Mouse (Mus musculus) Patski (cell line): Measurements from ENCODE around the gene Adcy6. TPM values are rescaled to one million over a fixed set of nuclear protein-coding genes. Genes with fewer than 3 reads are reported as not detected.

Source experiments
- ATAC-seq: fragments of 100-300 bp; one replicate; pipeline ENCODE4 v1.8.0; 2021
- CTCF ChIA-PET: fragments of 350-600 bp; sonication (Branson Sonifier 250); formaldehyde crosslinking; loops from one replicate; lab custom pipeline; 2022; ENCODE audit warnings: inconsistent platforms; lab: Charles Lee
- POLR2A ChIA-PET: fragments of 350-600 bp; sonication (Branson Sonifier 250); formaldehyde crosslinking; loops from one replicate; lab custom pipeline; 2022; ENCODE audit warnings: antibody characterized with exemption, inconsistent platforms; lab: Charles Lee
- DNase-seq: peaks from one replicate; pipeline ENCODE4 v3.0.0-alpha.2; 2011; ENCODE audit warnings: low read depth, low spot score
- H3K27me3 ChIP-seq: fragments of 371-371 bp; one replicate; pipeline ENCODE4 v1.5.1; 2021
- CTCF ChIP-seq: fragments of 100-300 bp; IDR thresholded peaks from one replicate; pipeline ENCODE4 v1.5.1; 2021
- in situ Hi-C: fragments of 300-500 bp; cut with MboI; formaldehyde crosslinking; loops from 3 replicates; pipeline ENCODE4 v1.11.1; 2018; ENCODE audit warnings: low pct_unique_long_range_greater_than_20kb, mixed read lengths
- polyA plus RNA-seq: library from polyadenylated mRNA; unstranded; gene quantifications from one replicate; pipeline ENCODE4 v1.2.3, GENCODE M21; 2021

Gene Adcy6
- polyA plus RNA-seq, 1 experiment from 2014 or later: 114 TPM

DNA sequence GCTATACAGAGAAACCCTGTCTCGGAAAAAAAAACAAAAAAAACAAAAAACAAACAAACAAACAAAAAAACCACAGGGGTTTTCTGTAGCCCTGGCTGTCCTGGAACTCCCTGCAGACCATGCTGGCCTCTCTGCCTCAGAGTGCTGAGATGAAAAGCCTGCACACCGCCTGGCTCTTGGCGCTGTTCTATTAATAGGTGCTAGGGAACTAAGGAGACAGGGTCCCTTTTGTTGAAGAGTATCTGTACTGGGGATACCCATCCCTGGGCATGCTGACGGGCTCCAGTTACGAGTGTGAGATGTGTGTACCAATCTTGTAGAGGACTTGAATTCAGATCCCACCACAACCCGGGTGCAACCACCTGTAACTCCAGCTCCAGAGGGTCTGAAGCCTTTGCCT lies 5.9 kb upstream of the Adcy6 start:
- no peak for ATAC-seq
- CTCF ChIA-PET: interaction anchor here (0.9 to 6.2 kb wide), 8 partner anchors 9 to 49 kb away, joined by 3 to 97 read pairs (median 4); no protein-coding TSS in a partner anchor
- no peaks in the 10 kb centered on the region for H3K27me3 ChIP-seq
- DNase-seq: no peak
- POLR2A ChIA-PET: interaction anchor here (1.3 kb wide), 2 partner anchors 33 to 36 kb away, joined by 4 to 6 read pairs; no protein-coding TSS in a partner anchor
- in situ Hi-C loops: loop anchor here (5.0 kb wide), 2 partner anchors 33 to 103 kb away; no protein-coding TSS in a partner anchor
- no peak for TF ChIP-seq CTCF

DNA sequence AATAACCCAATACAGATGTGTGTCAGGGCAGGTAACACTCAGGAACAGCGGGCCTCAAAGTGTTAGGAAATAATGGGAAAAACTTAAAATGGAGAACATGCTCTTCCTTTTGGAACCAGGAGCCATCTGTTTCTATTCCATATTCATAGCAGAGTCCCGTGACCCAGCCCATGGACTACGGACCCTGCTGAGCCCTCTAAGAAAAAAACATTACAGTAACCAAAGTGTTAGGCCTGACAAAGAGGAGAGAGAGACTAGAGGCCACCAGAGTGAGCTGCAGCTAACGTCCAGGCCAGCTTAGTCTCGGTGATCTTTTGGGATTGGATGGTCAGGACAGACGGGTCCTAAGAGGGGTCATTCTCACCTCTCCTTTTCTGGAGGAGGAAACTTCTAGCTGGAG lies 5.1 kb upstream of the Adcy6 start:
- no peak for ATAC-seq
- ChIA-PET POLR2A (interaction anchor here (1.3 kb wide), 1 partner anchor 33 kb away, joined by 4 read pairs; no protein-coding TSS in a partner anchor), CTCF (interaction anchor here (1.7 to 6.2 kb wide), 2 partner anchors 12 to 34 kb away, joined by 6 to 97 read pairs; no protein-coding TSS in a partner anchor)
- no peak for DNase-seq
- in situ Hi-C loops: loop anchor here (5.0 kb wide), 2 partner anchors 33 to 103 kb away; no protein-coding TSS in a partner anchor
- no peaks in the 10 kb centered on the region for H3K27me3 ChIP-seq
- TF ChIP-seq CTCF: no peak

DNA sequence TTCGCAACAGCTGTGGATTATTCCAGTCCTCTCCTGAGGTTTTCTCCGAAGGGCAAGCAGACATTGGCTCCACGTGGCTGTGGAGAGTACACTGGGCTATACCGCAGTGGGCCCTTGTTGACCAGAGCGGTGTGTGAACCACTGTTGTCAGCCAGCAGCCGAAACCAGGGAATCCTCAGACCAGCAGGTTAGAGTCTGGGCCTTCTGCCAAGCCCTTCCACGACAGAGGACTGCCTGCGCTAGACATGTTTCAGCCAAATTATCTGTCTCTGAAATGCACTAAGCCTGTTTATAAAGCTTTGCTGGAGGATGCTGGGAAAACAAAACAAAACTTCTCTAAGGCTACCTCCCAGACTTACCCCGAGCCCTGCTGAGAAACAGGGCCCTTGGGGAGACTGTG lies 4.7 kb upstream of the Adcy6 start:
- TF ChIP-seq CTCF: no peak
- no peak for ATAC-seq

DNA sequence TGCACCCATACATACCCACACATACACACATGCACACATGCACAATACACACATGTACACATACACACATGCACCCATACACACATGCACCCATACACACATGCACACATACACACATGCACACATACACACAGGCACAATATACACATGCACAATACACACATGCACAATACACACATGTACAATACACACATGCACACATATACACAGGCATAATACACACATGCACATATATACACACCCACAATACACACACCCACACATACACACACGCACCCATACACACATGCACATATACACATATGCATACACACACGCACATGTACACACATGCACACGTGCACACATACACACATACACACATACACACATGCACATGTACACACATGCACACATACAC lies 2.4 kb upstream of the Adcy6 start:
- in situ Hi-C loops: no loop called here
- DNase-seq: no peak
- no peaks in the 10 kb centered on the region for H3K27me3 ChIP-seq
- ChIA-PET POLR2A (no interaction called here), CTCF (no interaction called here)
- no peak for ATAC-seq
- TF ChIP-seq CTCF: no peak

More for the DNA sequence above, 4.7 kb upstream of the Adcy6 start:
- no peak for DNase-seq
- in situ Hi-C loops: no loop called here
- CTCF ChIA-PET: interaction anchor here (6.2 kb wide), 1 partner anchor 33 kb away, joined by 97 read pairs; no protein-coding TSS in a partner anchor
- H3K27me3 ChIP-seq: no peaks in the 10 kb centered on the region
- POLR2A ChIA-PET: interaction anchor here (1.3 kb wide), 1 partner anchor 32 kb away, joined by 4 read pairs; no protein-coding TSS in a partner anchor

DNA sequence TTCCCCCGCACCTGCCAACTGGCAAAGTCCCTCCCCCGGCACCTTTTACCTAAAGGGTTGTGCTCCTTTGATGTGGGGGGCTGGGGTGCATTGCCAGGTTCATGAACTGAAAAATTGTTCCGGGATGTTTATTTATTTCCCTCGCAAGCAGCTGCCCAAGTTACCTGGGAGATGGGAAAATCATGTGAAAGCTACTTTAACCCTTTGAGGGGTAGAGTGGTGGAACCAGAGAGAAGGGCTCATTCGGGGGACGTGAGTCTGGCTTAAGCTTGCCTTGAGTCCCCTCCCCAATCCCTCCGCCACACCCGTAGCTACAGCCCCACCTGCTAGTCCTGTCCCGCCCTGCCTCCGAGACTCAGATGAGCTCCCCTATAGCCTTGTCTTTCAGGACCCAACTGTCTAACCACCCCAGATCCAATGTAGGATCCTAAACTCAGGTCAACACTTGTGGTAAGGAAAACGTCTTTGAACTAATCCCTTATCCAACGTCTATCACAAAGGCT lies 306 bp upstream of the Adcy6 start:
- no peaks in the 10 kb centered on the region for H3K27me3 ChIP-seq
- ATAC-seq: no peak
- ChIA-PET CTCF (interaction anchor here (1.1 to 1.6 kb wide), 2 partner anchors 30 to 31 kb away, joined by 3 to 5 read pairs; no protein-coding TSS in a partner anchor), POLR2A (interaction anchor here (1.0 to 1.1 kb wide), 2 partner anchors 9 to 11 kb away, joined by 4 read pairs; no protein-coding TSS in a partner anchor)
- no peak for DNase-seq
- in situ Hi-C loops: no loop called here
- no peak for TF ChIP-seq CTCF

DNA sequence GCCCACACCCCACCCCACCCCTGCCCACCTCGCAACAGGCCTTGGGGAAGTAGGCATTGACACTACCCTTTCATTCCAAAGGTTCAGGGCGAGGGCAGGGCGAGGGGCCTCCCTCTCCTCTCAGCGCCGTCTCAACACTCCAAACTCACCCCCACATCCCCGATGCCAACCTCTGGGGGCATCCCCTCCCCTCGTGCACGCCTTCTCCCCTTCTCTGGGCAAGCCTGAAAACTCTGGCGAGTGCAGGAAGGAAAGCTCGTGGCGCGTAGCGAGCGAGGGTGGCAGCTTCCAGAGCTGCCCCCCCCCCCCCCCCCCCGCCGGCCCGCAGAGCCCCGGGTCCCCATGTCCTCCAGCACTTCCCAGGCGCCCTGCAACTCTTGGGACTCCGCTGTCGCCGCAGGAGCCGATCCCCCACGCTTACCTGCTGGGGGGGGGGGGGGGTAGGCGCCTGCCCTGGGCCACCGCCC lies 1.1 kb downstream of the Adcy6 start:
- ATAC-seq: peak; percentile 9
- TF ChIP-seq CTCF: no peak
- ChIA-PET CTCF (no interaction called here), POLR2A (interaction anchor here (0.5 to 0.6 kb wide), 2 partner anchors 25 kb away, joined by 3 to 4 read pairs; no protein-coding TSS in a partner anchor)
- in situ Hi-C loops: no loop called here
- no peaks in the 10 kb centered on the region for H3K27me3 ChIP-seq
- no peak for DNase-seq

DNA sequence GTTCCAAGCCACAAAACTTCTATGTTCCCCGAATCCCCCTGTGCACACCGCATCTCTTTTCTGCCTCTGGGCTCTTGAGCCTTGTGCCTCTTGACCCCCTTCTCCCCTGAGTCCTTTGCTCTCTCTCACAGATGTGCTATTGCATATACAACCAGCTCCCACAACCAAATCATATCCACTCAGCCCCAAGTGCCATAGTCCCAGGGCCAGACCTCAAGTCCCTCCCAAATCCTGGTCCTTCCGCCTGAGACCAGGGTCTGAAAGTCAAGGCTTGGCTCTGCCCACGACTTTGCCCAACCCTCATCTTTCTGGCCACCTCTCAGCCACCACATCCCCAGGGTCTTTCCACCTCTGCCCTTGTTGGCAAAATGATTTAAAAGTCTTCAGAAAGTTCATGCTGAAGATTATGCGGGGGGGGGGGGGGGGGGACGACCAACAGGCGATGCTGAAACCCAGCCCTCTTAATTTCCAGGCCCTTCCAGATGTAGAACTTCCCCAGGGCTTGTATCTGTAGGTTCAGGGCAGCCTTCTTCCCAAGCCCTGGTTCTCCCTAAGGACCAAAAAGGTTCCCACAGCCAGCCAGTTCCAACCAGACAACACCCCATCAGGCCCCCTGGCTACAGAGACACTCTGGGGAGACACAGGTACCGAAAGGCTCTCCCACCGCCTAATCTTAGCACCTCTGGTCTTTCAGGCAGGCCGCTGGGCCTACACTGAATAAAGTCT lies 1.7 kb downstream of the Adcy6 start:
- DNase-seq: no peak

DNA sequence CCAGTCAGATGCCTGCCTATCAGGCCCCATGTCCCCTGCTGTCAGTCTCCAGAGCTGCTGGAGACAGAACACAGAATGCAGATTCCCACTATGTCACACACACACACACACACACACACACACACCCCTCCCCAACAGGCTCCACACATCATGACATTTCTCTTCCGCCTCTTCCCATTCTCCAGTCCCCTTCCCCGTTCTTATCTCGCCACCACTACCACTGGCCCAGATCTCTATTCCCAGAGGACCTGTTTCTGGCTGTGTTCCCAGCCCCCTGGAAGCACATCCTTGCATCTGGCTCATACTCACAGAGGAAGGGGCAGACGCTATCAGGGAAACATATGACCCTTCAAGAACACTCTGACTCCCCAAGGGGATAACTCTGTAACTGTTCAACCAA lies 2.3 kb downstream of the Adcy6 start:
- no peak for TF ChIP-seq CTCF
- no peak for ATAC-seq
- POLR2A ChIA-PET: interaction anchor here (0.6 kb wide), 1 partner anchor 27 kb away, joined by 3 read pairs; no protein-coding TSS in a partner anchor
- CTCF ChIA-PET: interaction anchor here (2.1 kb wide), 1 partner anchor 24 kb away, joined by 7 read pairs; no protein-coding TSS in a partner anchor
- no peaks in the 10 kb centered on the region for H3K27me3 ChIP-seq
- in situ Hi-C loops: no loop called here
- no peak for DNase-seq

More for the DNA sequence above, 1.7 kb downstream of the Adcy6 start:
- TF ChIP-seq CTCF: no peak
- ChIA-PET POLR2A (interaction anchor here (0.6 kb wide), 1 partner anchor 28 kb away, joined by 3 read pairs; no protein-coding TSS in a partner anchor), CTCF (no interaction called here)
- in situ Hi-C loops: no loop called here
- H3K27me3 ChIP-seq: no peaks in the 10 kb centered on the region
- ATAC-seq: no peak

DNA sequence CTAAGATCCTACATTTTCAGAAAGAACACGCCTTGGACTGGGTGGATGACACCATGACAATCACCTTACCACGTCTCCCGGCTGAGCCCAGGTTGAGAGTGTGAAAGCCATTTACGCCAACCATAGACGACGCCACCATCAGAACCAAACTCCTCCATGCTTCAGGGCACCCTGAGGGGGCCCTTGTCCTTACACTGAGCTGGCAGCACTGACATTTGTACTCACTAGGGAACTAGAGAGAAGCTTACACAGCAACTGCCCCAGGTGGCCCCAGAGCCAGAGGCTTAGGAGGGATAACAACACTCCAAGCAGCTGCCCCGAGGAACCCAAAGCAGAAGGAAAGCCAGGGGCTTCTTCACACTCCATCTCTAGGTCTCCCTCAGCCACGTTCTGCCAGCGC lies 3.1 kb downstream of the Adcy6 start:
- ChIA-PET CTCF (interaction anchor here (1.3 to 2.1 kb wide), 2 partner anchors 10 to 23 kb away, joined by 3 to 7 read pairs; no protein-coding TSS in a partner anchor), POLR2A (interaction anchor here (0.8 kb wide), 1 partner anchor 27 kb away, joined by 3 read pairs; no protein-coding TSS in a partner anchor)
- DNase-seq (no peak), ATAC-seq (no peak)
- H3K27me3 ChIP-seq: no peaks in the 10 kb centered on the region
- in situ Hi-C loops: no loop called here
- no peak for TF ChIP-seq CTCF

DNA sequence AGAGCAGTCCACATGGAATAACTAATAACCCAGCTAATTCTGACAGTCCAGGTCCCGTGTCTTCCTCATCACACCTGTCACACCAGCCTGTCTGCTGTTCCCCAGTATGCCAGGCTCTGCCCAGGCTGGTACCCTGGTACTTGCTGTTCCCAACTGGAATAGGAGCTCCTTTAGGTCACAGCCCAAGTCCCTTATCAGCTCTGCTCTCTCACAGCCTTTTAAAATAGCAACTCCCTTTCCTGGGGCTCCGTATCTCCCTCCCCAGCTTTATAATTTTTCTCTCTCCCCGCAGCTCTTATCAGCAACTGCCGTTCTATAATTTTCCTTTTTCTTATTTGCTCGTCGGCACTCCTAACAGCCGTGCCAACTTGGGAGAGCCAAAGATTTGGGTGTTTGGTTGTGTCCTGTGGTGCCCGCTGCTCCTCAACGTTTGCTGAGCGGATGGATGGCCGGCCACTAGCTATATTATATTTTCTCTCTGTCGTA lies 3.8 kb downstream of the Adcy6 start:
- no peak for ATAC-seq
- DNase-seq: no peak
- in situ Hi-C loops: no loop called here
- POLR2A ChIA-PET: interaction anchor here (0.6 to 1.2 kb wide), 2 partner anchors 25 to 69 kb away, joined by 3 to 4 read pairs; no protein-coding TSS in a partner anchor
- TF ChIP-seq CTCF: no peak
- H3K27me3 ChIP-seq: no peaks in the 10 kb centered on the region
- CTCF ChIA-PET: interaction anchor here (1.3 to 2.1 kb wide), 3 partner anchors 10 to 23 kb away, joined by 3 to 7 read pairs (median 3); no protein-coding TSS in a partner anchor
